Mouse (Mus musculus) layer of hippocampus, postnatal 25 days (tissue): ENCODE measurements at regions not wholly inside any gene's neighbourhood (a gene's known extent, or its start where the extent isn't known, plus 50 kb on each side); places are given as distances from the start of the nearest gene placed in this dataset.

Experiments
- DNase-seq, 2 experiments: peaks; one replicate each; pipeline ENCODE4 v3.0.0; 2022; ENCODE audit warnings: mixed read lengths in 2 of 2, low spot score in 1 of 2; ENCODE audit errors: extremely low spot score in 1 of 2

GRCm38 (mm10) chr17:93460409-93460808 is 261.6 kb downstream of the Adcyap1 start:
- DNase-seq, result no peak

- DNase-seq, result no peak
These were observed 264.9 kb downstream of the Adcyap1 start for GRCm38 (mm10) chr17:93463621-93464211.

- DNase-seq, result no peak
These were observed 283.6 kb downstream of the Adcyap1 start for GRCm38 (mm10) chr17:93482378-93482777.

- DNase-seq, result no peak
These were observed 285.7 kb downstream of the Adcyap1 start for GRCm38 (mm10) chr17:93484540-93484939.

- no peak for DNase-seq
These were observed 287.6 kb downstream of the Adcyap1 start for GRCm38 (mm10) chr17:93486442-93486841.

GRCm38 (mm10) chr17:93489988-93490732 is 291.3 kb downstream of the Adcyap1 start:
- DNase-seq, result no peak

GRCm38 (mm10) chr17:93508882-93509594 is 310.2 kb downstream of the Adcyap1 start:
- no peak for DNase-seq

- DNase-seq, result no peak
These were observed 324.6 kb downstream of the Adcyap1 start for GRCm38 (mm10) chr17:93523406-93523805.

GRCm38 (mm10) chr17:93525871-93526644 is 327.2 kb downstream of the Adcyap1 start:
- DNase-seq, result no peak

GRCm38 (mm10) chr17:93532535-93532934 is 333.7 kb downstream of the Adcyap1 start:
- no peak for DNase-seq

- DNase-seq, result no peak
These were observed 336.1 kb downstream of the Adcyap1 start for GRCm38 (mm10) chr17:93534945-93535344.

GRCm38 (mm10) chr17:93535751-93536150 is 336.9 kb downstream of the Adcyap1 start:
- DNase-seq, result no peak

GRCm38 (mm10) chr17:93541795-93542194 is 343.0 kb downstream of the Adcyap1 start:
- DNase-seq, result no peak

- DNase-seq, result no peak
These were observed 351.5 kb downstream of the Adcyap1 start for GRCm38 (mm10) chr17:93550339-93550738.

GRCm38 (mm10) chr17:93555872-93556271 is 357.1 kb downstream of the Adcyap1 start:
- DNase-seq, result no peak

- DNase-seq, result no peak
These were observed 364.5 kb downstream of the Adcyap1 start for GRCm38 (mm10) chr17:93563277-93563772.

GRCm38 (mm10) chr17:93579981-93580380 is 381.2 kb downstream of the Adcyap1 start:
- no peak for DNase-seq

GRCm38 (mm10) chr17:93598181-93598685 is 399.4 kb downstream of the Adcyap1 start:
- no peak for DNase-seq

GRCm38 (mm10) chr17:93600236-93600635 is 401.4 kb downstream of the Adcyap1 start:
- DNase-seq, result no peak

- no peak for DNase-seq
These were observed 410.4 kb downstream of the Adcyap1 start for GRCm38 (mm10) chr17:93609261-93609660.
